Mouse (Mus musculus) neural tube, embryonic 12.5 days (tissue): ENCODE data around the gene Arntl2. TPM values are rescaled to one million over a fixed set of nuclear protein-coding genes. Genes with fewer than 3 reads are reported as not detected.
"Not testable (repeated sequence)": the region's sequence is repeated elsewhere in the genome, so short reads cannot be mapped to it uniquely, and the experiment has no call there.

Experiments
- ATAC-seq: fragments of 200-750 bp; cut with Nextera tagmentation; 2 replicates; pipeline ENCODE4 v1.8.0; 2017; ENCODE audit warnings: low read depth, mild to moderate bottlenecking, moderate TSS enrichment, moderate library complexity; ENCODE audit not compliant: low FRiP score
- H3K27ac ChIP-seq: fragments of 300-500 bp; sonication (generic); 2 replicates; pipeline ENCODE4 v1.5.1; 2016
- H3K27me3 ChIP-seq: fragments of 300-500 bp; sonication (generic); replicated peaks from 2 replicates; pipeline ENCODE4 v1.6.1; 2016; ENCODE audit warnings: mild to moderate bottlenecking
- H3K36me3 ChIP-seq: fragments of 300-500 bp; sonication (generic); 2 replicates; pipeline ENCODE4 v1.6.1; 2016; ENCODE audit warnings: mild to moderate bottlenecking
- H3K4me1 ChIP-seq: fragments of 300-500 bp; sonication (generic); 2 replicates; pipeline ENCODE4 v1.6.1; 2016
- H3K4me2 ChIP-seq: fragments of 300-500 bp; sonication (generic); replicated peaks from 2 replicates; pipeline ENCODE4 v1.6.1; 2016; ENCODE audit warnings: mild to moderate bottlenecking
- H3K4me3 ChIP-seq: fragments of 300-500 bp; sonication (generic); 2 replicates; pipeline ENCODE4 v1.5.1; 2016
- H3K9ac ChIP-seq: fragments of 300-500 bp; sonication (generic); 2 replicates; pipeline ENCODE4 v1.6.1; 2016; ENCODE audit warnings: mild to moderate bottlenecking
- H3K9me3 ChIP-seq: fragments of 300-500 bp; sonication (generic); 2 replicates; pipeline ENCODE4 v1.6.1; 2016; ENCODE audit warnings: mild to moderate bottlenecking
- WGBS: fragments of 180-500 bp; shearing (Covaris S2); methylation state at CpG from one replicate; pipeline ENCODE4 v1.1.7; 2016; 5-methylcytosine and 5-hydroxymethylcytosine counted together
- polyA plus RNA-seq: library from polyadenylated mRNA; unstranded; fragments of >200 nt; fragmentation: Nextera tagmentation; extraction: Ambion mirVana; gene quantifications from 2 replicates; pipeline ENCODE4 v1.2.1, GENCODE M21; 2016

The Arntl2 gene
- polyA plus RNA-seq, 1 experiment from 2014 or later = 2.5 TPM

GRCm38 (mm10) chr6:146762264-146762898, 33.5 kb upstream of the Arntl2 start:
- Histone ChIP-seq H3K4me3 (no peak overlapping the region), H3K27me3 (no peaks in the 10 kb centered on the region), H3K36me3 (0 out of 2 replicates have a peak, but pooled peaks cover 4% of the 10 kb centered on the region), H3K9me3 (no peaks in the 10 kb centered on the region), H3K4me2 (no peak overlapping the region), H3K4me1 (no peaks in the 10 kb centered on the region), H3K9ac (no peak overlapping the region), H3K27ac (no peak overlapping the region)
- no peak for ATAC-seq
- WGBS = 61% methylated on average over 5 of the region's 5 CpGs

- Histone ChIP-seq H3K4me2 (no peak overlapping the region), H3K9ac (no peak overlapping the region), H3K4me1 (no peaks in the 10 kb centered on the region), H3K36me3 (peaks cover 20% of the 10 kb centered on the region), H3K4me3 (no peak overlapping the region), H3K9me3 (no peaks in the 10 kb centered on the region), H3K27ac (no peak overlapping the region), H3K27me3 (no peaks in the 10 kb centered on the region)
- 63% methylated on average over 2 of the region's 2 CpGs for WGBS
- ATAC-seq = no peak
These were observed 31.3 kb upstream of the Arntl2 start for GRCm38 (mm10) chr6:146764593-146764992.

- 85% methylated on average over 4 of the region's 4 CpGs for WGBS
- no peak overlapping the region for H3K27ac ChIP-seq
- H3K9me3 ChIP-seq = no peaks in the 10 kb centered on the region
- H3K4me1 ChIP-seq = no peaks in the 10 kb centered on the region
- ATAC-seq = no peak
- H3K9ac ChIP-seq = no peak overlapping the region
- no peaks in the 10 kb centered on the region for H3K27me3 ChIP-seq
- no peak overlapping the region for H3K4me2 ChIP-seq
- peaks cover 25% of the 10 kb centered on the region for H3K36me3 ChIP-seq
- H3K4me3 ChIP-seq = no peak overlapping the region
These were observed 30.6 kb upstream of the Arntl2 start for GRCm38 (mm10) chr6:146765270-146765669.

GRCm38 (mm10) chr6:146768813-146769404, 26.9 kb upstream of the Arntl2 start:
- Histone ChIP-seq H3K4me2 (no peak overlapping the region), H3K4me1 (no peaks in the 10 kb centered on the region), H3K4me3 (no peak overlapping the region), H3K27ac (no peak overlapping the region), H3K9me3 (no peaks in the 10 kb centered on the region), H3K9ac (no peak overlapping the region), H3K27me3 (no peaks in the 10 kb centered on the region), H3K36me3 (peaks cover 37% of the 10 kb centered on the region)
- WGBS = 94% methylated on average over 10 of the region's 10 CpGs
- ATAC-seq = no peak

GRCm38 (mm10) chr6:146770005-146770745, 25.7 kb upstream of the Arntl2 start:
- peaks cover 41% of the 10 kb centered on the region for H3K36me3 ChIP-seq
- 84% methylated on average over 6 of the region's 6 CpGs for WGBS
- no peaks in the 10 kb centered on the region for H3K9me3 ChIP-seq
- ATAC-seq = no peak
- no peaks in the 10 kb centered on the region for H3K4me1 ChIP-seq
- no peak overlapping the region for H3K9ac ChIP-seq
- H3K4me2 ChIP-seq = no peak overlapping the region
- H3K27ac ChIP-seq = no peak overlapping the region
- H3K4me3 ChIP-seq = no peak overlapping the region
- H3K27me3 ChIP-seq = no peaks in the 10 kb centered on the region

GRCm38 (mm10) chr6:146770808-146771207, 25.0 kb upstream of the Arntl2 start:
- Histone ChIP-seq H3K36me3 (peaks cover 41% of the 10 kb centered on the region), H3K27ac (no peak overlapping the region), H3K4me2 (no peak overlapping the region), H3K9me3 (no peaks in the 10 kb centered on the region), H3K4me3 (no peak overlapping the region), H3K9ac (no peak overlapping the region), H3K4me1 (no peaks in the 10 kb centered on the region), H3K27me3 (no peaks in the 10 kb centered on the region)
- ATAC-seq = no peak
- 89% methylated on average over 5 of the region's 5 CpGs for WGBS

GRCm38 (mm10) chr6:146775864-146776263, 20.0 kb upstream of the Arntl2 start:
- H3K4me1 ChIP-seq, H3K27ac ChIP-seq, H3K9me3 ChIP-seq, H3K4me2 ChIP-seq, H3K27me3 ChIP-seq, H3K4me3 ChIP-seq, H3K9ac ChIP-seq, ATAC-seq: not testable (repeated sequence)
- peaks cover 17% of the 10 kb centered on the region for H3K36me3 ChIP-seq
- WGBS = 77% methylated on average over 8 of the region's 8 CpGs

- Histone ChIP-seq H3K36me3 (peaks cover 13% of the 10 kb centered on the region), H3K9me3 (no peaks in the 10 kb centered on the region), H3K4me3 (no peak overlapping the region), H3K9ac (no peak overlapping the region), H3K4me1 (no peaks in the 10 kb centered on the region), H3K4me2 (no peak overlapping the region), H3K27me3 (no peaks in the 10 kb centered on the region), H3K27ac (no peak overlapping the region)
- 10% methylated on average over 2 of the region's 2 CpGs for WGBS
- no peak for ATAC-seq
These were observed 19.1 kb upstream of the Arntl2 start for GRCm38 (mm10) chr6:146776610-146777389.

GRCm38 (mm10) chr6:146778055-146778454, 17.8 kb upstream of the Arntl2 start:
- no peak overlapping the region for H3K4me3 ChIP-seq
- WGBS = 93% methylated on average over 3 of the region's 3 CpGs
- H3K9ac ChIP-seq = no peak overlapping the region
- ATAC-seq = no peak
- peaks cover 11% of the 10 kb centered on the region for H3K36me3 ChIP-seq
- H3K4me1 ChIP-seq = no peaks in the 10 kb centered on the region
- H3K27me3 ChIP-seq = no peaks in the 10 kb centered on the region
- no peak overlapping the region for H3K27ac ChIP-seq
- no peak overlapping the region for H3K4me2 ChIP-seq
- no peaks in the 10 kb centered on the region for H3K9me3 ChIP-seq

GRCm38 (mm10) chr6:146781566-146781965, 14.3 kb upstream of the Arntl2 start:
- H3K36me3 ChIP-seq = no peaks in the 10 kb centered on the region
- 79% methylated on average over 3 of the region's 3 CpGs for WGBS

GRCm38 (mm10) chr6:146793527-146793926, 2.3 kb upstream of the Arntl2 start:
- 78% methylated on average over 3 of the region's 3 CpGs for WGBS
- ATAC-seq = no peak
- H3K9ac ChIP-seq = no peak overlapping the region

More at GRCm38 (mm10) chr6:146781566-146781965, 14.3 kb upstream of the Arntl2 start:
- H3K9me3 ChIP-seq = no peaks in the 10 kb centered on the region
- H3K27ac ChIP-seq = no peak overlapping the region
- no peak for ATAC-seq
- H3K27me3 ChIP-seq = no peaks in the 10 kb centered on the region
- no peak overlapping the region for H3K4me3 ChIP-seq
- no peak overlapping the region for H3K4me2 ChIP-seq
- no peaks in the 10 kb centered on the region for H3K4me1 ChIP-seq
- no peak overlapping the region for H3K9ac ChIP-seq

More at GRCm38 (mm10) chr6:146793527-146793926, 2.3 kb upstream of the Arntl2 start:
- H3K4me3 ChIP-seq = no peak overlapping the region
- no peak overlapping the region for H3K27ac ChIP-seq
- H3K27me3 ChIP-seq = 0 out of 2 replicates have a peak, but pooled peaks cover 11% of the 10 kb centered on the region
- peaks cover 11% of the 10 kb centered on the region for H3K4me1 ChIP-seq
- H3K36me3 ChIP-seq = no peaks in the 10 kb centered on the region
- no peaks in the 10 kb centered on the region for H3K9me3 ChIP-seq
- no peak overlapping the region for H3K4me2 ChIP-seq
